Mouse (Mus musculus) right cerebral cortex, adult 2 months (tissue): ENCODE data around the gene Sfpq.
A peak's percentile ranks its signal among the peaks of the same experiment; 100 is the strongest.
"Not testable (repeated sequence)": the region's sequence is repeated elsewhere in the genome, so short reads cannot be mapped to it uniquely, and the experiment has no call there.

Experiments used
- DNase-seq, 2 experiments: peaks; one replicate each; pipeline ENCODE4 v3.0.0; 2021 to 2022; ENCODE audit warnings: low spot score in 2 of 2

Gene Sfpq

DNA sequence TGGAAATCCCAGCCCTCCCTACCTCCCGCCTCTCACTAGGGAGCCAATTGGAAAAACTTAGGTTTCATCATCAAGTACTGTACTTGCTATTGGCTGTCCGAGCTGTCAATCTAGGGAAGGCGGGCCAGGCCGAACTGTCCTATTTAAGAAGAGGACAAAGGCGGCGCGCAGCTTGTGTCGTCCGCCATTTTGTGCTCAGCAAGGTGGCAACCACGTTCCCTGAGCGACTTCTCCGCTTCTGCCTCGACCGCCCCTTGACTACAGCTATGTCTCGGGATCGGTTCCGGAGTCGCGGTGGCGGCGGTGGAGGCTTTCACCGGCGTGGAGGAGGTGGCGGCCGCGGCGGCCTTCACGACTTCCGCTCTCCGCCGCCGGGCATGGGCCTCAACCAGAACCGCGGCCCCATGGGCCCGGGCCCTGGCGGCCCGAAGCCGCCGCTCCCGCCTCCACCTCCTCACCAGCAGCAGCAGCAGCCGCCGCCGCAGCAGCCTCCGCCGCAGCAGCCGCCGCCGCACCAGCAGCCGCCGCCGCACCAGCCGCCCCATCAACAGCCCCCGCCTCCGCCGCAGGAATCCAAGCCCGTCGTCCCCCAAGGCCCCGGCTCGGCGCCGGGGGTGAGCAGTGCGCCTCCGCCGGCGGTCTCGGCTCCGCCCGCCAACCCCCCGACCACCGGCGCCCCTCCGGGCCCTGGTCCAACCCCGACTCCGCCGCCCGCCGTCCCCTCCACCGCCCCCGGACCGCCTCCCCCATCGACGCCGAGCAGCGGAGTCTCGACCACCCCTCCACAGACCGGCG, at the start of gene Sfpq:
TSS of gene Sfpq (plus strand) at position 174 of the 795 bp plus-strand sequence.
- DNase-seq: peak; percentile 100

DNA sequence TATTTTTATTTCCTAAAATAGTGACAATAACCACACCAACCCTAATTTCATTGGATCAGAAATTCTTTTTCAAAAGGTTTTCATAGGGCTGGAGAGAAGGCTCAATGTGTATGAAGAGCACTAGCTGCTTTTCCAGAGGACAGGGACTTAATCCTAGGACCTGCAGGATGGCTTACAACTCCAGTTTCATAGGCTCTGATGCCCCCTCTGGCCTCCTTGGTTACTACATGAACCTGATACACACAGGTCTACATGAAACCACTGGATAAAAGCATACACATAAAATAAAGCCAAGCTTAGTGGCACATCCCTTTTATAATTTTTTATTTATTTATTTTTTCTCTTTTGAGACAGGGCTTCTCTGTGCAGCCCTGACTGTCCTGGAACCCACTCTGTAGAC, 43.7 kb upstream of the Sfpq start:
- DNase-seq: peak in 1 of 2 experiments; percentile 20

DNA sequence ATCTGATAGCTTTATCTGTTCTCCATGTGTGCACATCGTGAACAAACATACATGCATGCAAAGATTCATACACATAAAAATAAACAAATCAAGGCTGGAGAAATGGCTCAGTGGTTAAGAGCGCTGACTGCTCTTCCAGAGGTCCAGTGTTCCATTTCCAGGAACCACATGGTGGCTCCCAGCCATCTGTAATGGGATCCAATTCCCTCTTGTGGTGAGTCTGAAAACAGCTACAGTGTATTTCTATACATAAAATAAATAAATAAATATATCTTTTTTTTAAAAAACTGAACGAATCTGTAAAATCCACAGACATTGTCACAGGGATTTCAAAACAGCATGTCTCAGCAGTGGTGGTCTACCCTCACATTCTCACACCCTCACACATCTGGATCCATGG, 42.4 kb upstream of the Sfpq start:
- no peak for DNase-seq

DNA sequence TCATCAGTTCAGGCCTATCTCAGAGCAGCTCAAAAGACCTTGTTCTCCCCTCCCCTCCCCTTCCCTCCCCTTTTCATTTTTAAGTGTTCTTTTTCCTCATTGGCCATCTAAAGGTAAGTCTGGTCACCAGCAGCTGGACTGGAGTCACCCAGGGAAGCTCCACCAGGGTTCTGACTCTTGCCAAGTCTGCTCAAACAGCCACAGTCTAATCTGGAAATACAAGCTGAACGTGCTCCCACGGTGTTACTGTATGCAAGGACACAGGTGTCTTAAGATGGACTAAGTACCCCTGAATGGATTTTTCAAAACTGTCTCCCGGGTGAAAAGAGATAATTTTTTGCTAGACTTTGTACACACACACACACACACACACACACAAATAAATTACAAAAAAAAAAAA, 37.8 kb upstream of the Sfpq start:
- no peak for DNase-seq

DNA sequence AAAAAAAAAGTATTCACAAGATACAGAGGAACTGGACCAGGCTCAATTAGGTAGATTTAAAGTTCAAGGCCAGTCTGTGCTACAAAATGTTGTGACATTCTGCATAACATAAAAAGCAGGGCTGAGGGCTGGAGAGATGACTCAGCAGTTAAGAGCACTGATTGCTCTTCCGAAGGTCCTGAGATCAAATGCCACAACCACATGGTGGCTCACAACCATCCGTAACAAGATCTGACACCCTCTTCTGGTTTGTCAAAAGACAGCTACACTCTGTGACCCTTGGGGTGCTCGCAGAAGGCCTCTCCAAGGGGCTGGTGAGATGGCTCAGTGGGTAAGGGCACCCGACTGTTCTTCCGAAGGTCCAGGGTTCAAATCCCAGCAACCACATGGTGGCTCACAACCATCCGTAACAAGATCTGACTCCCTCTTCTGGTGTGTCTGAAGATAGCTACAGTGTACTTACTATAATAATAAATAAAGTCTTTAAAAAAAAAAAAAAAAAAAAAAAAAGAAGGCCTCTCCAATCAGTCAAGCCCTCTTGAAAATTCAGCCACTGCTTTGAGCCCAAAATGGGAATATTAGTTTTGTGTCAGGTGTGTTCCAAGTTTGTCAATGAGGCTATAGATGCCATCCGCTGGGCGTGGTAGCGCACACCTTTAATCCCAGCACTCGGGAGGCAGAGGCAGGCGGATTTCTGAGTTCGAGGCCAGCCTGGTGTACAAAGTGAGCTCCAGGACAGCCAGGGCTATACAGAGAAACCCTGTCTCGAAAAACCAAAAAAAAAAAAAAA, 37.2 kb upstream of the Sfpq start:
- not testable (repeated sequence) for DNase-seq

DNA sequence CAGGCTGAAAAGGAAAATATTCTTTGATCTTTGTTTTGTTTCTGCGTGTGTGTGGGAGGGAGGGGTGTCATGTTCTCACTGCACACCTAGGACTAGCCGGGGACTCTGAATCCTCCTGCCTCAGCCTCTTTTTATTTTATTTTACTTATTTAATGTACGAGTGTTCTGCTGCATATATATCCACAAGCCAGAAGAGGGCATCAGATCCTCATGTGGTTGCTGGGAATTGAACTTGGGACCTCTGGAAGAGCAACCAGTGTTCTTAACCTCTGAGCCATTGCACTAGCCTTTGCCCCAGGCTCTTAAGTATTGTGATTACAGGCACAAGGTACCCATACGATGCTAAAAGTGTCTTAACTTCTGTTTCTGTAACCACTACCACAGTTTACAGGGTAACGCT, 34.4 kb upstream of the Sfpq start:
- DNase-seq: no peak

DNA sequence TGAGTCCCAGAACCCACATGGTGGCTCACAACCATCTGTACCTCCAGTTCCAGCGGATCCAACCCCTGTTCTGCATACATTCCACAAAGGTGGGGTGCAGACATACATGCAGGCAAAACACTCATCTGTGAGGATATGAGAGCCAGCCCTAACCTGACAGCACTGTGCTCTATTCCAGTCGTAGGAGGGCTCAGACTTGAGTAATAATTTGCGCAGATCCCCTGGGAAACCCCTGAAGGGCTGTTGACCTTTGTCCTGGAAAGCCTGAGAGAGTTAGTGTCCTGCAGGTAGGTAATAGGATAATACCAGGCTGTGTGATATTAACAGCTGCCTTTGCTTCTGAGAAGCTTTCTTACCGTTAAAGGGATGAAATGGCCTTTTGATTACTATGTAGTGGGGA, 32.6 kb upstream of the Sfpq start:
- DNase-seq: no peak

DNA sequence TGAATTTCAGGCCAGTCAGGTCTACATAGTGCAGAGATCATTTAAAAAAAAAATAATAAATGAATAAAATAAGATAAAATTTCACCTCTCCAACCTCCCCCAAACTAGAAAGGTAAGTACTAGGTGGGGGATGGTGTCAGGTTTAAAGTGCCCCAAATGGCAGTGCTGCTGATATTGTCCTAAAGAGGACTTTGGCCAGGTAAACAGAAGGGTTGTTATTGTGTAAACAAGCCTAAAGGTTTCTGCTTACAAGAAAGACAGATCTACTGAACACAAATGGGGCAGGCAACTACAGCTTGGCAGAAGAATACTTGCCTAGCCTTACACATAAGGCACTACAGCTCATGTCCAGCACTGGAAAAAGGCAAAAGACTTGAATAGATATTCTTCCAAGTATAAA, 30.6 kb upstream of the Sfpq start:
- no peak for DNase-seq

DNA sequence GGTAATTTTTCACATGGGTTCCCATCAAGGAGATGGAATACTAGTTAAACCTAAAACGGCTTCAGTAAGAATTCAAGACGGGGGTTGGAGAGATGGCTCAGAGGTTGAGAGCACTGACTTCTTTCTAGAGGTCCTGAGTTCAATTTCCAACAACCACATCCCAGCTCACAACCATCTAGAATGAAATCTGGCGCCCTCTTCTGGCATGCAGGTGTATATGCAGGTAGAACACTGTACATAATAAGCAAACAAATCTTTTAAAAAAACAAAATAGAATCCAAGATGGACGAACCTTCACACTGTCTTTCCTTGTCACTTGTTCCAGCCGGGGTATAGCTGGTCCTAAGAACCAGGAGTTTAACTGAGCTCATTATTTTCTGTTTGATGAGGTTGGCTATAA, 28.8 kb upstream of the Sfpq start:
- no peak for DNase-seq

DNA sequence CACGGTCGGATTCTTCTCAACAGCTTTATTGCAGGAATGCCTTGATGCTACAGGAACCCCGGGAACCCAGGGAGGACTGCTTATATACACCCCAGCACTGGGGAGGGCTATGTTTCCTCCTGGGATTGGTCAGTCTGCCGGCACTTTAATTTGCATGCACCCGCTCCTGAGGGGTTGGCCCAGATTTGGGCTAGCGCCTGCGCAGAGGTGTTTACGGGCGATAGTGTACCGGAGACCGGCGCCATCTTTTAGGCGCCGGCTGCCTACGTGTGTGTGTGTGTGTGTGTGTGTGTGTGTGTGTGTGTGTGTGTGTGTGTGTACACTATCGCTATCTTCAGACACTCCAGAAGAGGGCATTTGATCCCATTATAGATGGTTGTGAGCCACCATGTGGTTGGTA, 21.8 kb upstream of the Sfpq start:
- not testable (repeated sequence) for DNase-seq

DNA sequence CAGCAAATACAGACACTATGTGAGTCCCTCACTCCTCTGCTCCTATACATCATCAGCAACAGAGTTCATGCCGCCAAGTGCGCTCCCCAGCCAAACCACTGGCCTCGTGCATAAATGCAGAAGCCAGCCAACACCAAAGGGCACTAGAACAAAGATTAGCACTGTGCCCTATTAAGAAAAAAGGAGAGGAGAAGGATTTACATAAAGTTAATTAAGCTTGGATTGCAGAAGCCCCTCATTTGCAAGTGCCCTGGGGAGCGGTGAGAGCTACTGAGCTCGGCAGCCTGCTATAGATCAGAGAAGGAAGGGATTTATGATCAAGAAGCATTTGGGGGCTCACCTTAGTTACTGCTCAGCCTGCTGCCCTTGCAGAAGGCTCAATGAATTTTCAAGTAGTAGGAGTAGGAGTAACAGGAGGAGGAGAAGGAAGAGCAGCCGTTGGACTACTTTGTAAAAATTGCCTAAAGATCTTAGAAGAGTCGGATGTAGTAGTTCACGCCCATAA, 20.5 kb upstream of the Sfpq start:
- DNase-seq: no peak

DNA sequence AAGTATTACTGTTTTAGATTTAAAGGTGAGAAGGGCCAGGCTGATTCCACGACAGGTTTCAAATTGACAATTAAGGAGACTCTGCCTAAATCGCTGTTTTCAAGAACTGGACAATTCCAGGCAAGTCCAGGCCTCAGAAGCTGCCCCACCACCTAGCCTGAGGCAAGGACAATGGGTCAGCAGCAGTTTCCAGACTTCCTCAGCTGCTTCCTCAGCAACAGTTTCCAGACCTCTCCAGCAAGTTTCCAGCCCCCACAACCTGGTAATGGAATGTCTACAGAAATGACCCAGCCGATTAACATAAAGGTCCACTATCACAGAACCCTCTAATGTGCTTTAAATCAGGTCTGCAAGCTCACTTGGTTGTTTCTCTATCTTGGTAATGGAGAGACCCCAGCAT, 16.7 kb upstream of the Sfpq start:
- DNase-seq: no peak

DNA sequence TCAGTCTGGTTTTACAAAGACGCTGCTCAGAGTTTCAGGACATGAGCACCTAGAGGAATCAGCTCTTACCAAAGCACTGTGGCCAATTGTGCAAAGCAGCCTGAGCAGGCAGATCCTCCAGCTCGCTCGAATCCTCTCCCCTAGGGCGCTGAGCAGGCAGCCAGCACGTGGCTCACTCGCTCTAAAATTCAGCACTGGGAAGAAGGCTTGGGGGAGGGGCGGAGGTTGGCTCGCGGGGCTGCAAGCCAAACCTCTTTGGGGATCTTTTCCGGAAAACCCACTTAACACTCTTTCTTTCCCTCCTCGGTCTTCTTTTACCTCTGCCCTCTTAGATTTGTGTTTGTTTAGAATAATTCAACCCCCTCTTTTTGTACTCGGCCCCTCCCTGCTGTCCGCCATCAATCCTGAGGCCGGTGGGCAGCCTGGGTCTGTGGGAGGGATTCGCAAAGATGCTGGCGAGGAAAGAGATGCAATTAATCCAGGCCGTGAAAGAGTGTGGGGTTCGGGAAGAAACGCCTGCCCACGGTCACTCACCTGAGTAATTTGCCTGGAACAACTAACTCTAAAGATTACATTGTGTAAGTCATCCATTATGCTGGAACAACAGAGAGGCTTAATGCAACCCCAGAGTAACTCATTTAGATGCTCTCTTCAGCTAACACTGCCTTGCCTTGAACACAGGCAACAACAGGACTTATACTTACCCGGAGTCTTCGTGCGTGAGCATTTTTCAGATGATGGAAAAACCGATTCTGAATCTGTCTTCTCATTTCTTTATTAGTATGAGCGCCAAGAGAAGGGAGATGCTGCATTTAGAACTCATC, 15.8 kb upstream of the Sfpq start:
- DNase-seq: peak; percentile 68 to 75

DNA sequence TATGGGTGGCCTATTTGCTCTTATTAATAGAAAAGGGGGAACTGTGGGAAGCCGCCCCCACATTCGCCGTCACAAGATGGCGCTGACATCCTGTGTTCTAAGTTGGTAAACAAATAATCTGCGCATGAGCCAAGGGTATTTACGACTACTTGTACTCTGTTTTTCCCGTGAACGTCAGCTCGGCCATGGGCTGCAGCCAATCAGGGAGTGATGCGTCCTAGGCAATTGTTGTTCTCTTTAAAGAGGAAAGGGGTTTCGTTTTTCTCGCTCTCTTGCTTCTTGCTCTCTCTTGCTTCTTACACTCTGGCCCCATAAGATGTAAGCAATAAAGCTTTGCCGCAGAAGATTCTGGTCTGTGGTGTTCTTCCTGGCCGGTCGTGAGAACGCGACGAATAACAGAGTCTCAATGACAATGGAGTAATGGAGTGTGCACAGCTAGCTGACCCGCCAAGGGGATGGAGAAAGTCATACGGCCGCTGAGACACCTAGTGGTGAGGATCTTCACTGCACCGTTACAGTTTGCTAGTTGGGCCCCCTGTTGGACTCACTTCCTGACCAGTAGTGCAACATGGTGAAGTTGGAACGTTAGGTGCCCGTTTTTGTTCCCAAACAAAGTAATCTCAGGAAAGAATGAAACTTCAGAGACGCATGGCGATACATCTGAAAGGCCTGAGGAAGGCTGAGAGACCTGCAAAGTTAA, 5.7 kb upstream of the Sfpq start:
- peak; percentile 81 to 89 for DNase-seq

DNA sequence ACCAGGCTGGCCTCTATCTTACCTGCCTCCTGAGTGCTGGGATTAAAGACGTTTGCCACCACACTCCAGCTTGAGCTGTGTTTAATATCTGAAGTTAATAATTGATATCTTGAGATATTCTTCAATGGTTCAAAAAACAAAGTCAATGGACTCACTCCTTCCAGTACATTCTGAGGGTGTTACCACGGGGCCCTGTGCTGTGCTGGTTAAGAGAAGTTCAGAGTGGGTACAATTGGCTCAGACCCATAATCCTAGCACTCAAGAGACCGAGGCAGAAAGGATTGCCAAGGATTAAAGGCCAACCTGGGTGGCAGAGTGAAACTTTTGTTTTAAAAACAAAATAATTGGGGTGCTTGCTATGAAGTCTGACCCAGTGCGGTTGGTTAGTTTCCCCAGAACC, 4.8 kb upstream of the Sfpq start:
- no peak for DNase-seq

DNA sequence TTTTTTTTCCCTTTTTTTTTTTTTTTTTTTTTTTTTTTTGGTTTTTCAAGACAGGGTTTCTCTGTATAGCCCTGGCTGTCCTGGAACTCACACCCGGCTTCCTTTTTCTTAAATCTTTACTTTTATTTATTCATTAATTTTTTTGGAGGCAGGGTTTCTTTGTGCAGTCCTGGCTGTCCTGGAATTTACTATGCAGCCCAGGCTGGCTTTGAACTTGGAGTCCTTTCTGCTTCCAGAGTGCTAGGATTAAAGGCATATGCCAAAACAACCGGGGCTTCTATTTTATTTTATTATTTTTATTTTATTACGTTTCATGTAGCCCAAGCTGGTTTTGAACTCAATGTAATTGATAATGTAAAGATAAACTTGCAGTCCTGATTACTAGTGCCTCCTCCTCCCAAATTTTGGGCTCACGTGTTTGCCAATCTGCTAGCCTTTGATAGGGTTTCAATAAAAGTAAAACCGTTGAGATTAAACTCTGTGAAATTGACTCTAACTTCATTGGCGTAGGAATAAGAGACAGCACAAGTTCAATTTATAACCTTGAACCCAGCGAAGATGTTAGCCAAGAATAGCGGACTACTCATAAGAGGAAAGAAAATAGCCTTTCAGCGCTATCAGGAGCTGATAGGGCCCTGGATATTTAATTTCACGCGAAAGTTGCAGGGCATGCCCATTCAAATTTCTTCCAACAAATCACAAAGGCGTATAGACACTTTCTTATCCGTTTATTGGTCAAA, 543 bp upstream of the Sfpq start:
- DNase-seq: no peak

DNA sequence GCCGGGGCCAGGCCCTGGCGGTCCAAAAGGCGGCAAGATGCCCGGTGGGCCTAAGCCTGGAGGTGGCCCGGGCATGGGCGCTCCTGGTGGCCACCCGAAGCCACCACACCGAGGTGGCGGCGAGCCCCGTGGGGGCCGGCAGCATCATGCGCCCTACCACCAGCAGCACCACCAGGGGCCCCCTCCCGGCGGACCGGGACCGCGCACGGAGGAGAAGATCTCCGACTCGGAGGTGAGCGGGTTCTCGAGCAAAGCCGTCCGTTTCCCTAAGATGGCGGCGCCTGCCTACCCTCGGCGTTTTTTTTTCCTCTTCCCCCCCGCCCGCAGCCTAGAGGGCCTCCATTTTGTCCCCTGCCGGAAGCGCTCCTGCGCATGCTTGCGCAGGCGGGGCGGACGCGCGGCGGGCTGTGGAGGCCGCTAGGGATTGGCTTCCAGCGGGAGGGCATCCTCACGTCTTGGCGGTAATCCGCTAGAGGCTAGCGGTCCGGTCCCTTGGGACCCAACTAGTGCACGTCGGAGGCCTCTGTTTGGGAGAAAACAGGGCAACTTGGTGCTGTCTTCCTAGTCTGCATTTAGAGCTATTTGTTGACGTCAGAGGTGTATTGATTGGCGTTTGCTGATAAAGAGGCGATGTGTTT, 984 bp downstream of the Sfpq start:
- DNase-seq: peak; percentile 82

DNA sequence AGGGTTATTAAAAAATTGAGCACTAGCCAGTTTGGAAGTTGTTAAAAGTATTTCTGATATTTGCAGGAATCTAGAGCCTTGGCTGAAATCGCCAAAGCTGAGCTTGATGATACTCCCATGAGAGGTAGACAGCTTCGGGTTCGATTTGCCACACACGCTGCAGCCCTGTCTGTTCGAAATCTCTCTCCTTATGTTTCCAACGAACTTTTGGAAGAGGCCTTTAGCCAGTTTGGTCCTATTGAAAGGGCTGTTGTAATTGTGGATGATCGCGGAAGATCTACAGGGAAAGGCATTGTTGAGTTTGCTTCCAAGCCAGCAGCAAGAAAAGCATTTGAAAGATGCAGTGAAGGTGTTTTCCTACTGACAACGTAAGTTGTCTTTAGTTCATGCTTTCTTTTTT, 2.1 kb downstream of the Sfpq start:
- DNase-seq: no peak

DNA sequence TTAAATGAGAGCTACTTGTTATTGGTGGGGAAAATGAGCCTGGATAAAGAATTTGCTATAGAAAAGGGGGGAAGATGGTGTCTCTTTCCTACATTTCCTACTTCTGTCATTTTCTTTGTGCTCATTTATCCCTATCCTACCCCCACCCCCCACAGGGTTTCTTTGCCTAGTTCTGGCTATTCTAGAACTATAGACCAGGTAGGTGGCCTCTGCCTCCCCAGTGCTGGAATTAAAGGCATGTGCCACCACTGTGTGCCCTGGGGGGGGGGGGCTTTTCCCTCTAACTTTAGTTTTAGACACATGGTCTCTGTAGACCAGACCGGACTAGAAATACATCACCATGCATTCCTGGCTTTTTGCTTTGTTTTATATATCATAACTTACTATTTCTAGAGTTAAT, 3.1 kb downstream of the Sfpq start:
- no peak for DNase-seq

DNA sequence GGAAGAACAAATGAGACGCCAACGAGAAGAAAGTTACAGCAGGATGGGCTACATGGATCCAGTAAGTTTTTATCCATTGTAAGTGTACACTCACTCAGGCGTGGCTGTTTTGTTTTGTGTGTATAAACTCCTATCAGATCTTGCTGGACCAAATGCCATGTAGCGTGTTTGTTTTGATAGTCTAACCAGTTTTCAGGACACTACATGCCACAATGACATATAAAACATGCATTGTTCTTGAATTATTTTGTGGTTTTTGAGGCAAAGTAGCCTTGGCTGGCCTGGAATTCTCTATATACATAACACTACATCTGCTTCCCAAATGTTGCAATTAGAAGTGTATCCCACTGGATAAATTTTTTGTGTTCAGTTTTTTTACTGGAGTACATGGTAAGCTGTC, 5.7 kb downstream of the Sfpq start:
- DNase-seq: no peak
